Mouse (Mus musculus): ENCODE results near the gene Chchd5. TPM values are rescaled to one million over a fixed set of nuclear protein-coding genes. Genes with fewer than 3 reads are reported as not detected.

Chchd5 gene
- polyA plus RNA-seq, 1 experiment from 2014 or later, result 23.6 TPM

DNA sequence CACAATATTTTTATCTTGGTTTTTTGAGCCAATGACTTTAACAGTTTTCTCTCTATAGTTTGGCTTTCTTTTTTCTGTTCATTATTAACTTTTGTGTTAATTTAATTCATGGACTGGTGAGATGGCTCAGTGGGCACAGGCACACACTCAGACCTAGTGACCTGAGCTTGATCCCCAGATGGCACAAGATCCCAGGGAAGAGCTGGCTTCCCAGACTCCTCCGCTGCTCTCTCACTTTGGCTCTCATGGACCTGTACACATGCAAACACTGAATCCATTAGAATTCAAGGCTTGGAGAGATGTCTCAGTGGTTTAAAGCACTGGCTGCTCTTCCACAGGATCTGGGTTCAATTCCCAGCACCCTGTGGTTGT lies 13.1 kb upstream of the Chchd5 start:
- H3K9ac ChIP-seq (replicated peaks), result no peak overlapping the region
- no peaks in the 10 kb centered on the region for H3K27me3 ChIP-seq (replicated peaks)
- no peaks in the 10 kb centered on the region for H3K4me1 ChIP-seq
- ATAC-seq (ENCODE audit: low FRiP score), result no peak
- H3K36me3 ChIP-seq, result peaks cover 88% of the 10 kb centered on the region
- no peak overlapping the region for H3K4me3 ChIP-seq (replicated peaks)
- no peaks in the 10 kb centered on the region for H3K9me3 ChIP-seq (replicated peaks)
- H3K4me2 ChIP-seq, result no peak overlapping the region
- H3K27ac ChIP-seq (replicated peaks), result no peak overlapping the region
- 96% methylated on average over 1 of the region's 1 CpGs for WGBS

DNA sequence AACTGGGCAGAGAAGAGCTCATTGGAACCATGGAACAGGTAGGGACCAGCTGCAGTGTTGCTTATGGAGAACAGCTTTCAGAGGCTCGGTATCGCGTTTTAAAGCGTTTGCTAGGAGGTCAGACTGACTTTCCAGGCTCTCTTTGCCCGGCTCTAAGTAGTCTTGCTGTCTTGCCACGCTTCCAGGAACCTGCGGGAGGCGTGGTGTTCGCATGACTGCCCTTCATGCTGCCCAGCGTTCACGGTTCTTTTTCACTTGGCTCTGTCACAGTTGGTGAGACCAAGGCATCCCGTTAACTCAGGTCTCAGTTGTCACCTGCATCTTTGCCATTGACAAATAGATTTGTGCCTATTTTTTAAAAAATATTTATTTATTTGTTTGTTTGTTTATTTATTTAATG lies 11.4 kb upstream of the Chchd5 start:
- no peak overlapping the region for H3K4me2 ChIP-seq
- WGBS, result 96% methylated on average over 12 of the region's 12 CpGs
- no peak overlapping the region for H3K27ac ChIP-seq (replicated peaks)
- H3K9ac ChIP-seq (replicated peaks), result no peak overlapping the region
- H3K4me1 ChIP-seq, result no peaks in the 10 kb centered on the region
- ATAC-seq (ENCODE audit: low FRiP score), result no peak
- no peaks in the 10 kb centered on the region for H3K9me3 ChIP-seq (replicated peaks)
- H3K36me3 ChIP-seq, result peaks cover 91% of the 10 kb centered on the region
- H3K27me3 ChIP-seq (replicated peaks), result no peaks in the 10 kb centered on the region
- H3K4me3 ChIP-seq (replicated peaks), result no peak overlapping the region

DNA sequence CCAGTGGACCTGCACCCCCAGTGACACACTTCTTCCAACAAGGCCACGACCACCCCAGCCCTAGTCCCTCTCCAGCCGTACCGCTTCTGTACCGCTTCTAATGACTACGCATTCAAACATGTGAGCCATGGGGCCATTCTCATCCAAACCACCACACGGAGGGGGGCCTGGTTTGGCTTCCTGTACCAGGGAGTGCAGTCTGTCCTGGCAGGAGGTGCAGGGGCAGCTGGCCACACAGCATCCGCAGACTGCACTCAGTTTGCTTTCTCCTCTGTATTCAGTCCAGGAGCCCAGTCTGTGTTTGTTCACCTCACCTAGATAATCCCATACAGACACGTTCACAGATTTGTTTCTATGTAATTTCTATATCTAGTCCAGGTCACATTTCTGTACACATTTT lies 7.5 kb upstream of the Chchd5 start:
- no peak overlapping the region for H3K4me3 ChIP-seq (replicated peaks)
- H3K4me2 ChIP-seq, result no peak overlapping the region
- no peak for ATAC-seq (ENCODE audit: low FRiP score)
- no peak overlapping the region for H3K9ac ChIP-seq (replicated peaks)
- no peaks in the 10 kb centered on the region for H3K27me3 ChIP-seq (replicated peaks)
- 95% methylated on average over 8 of the region's 8 CpGs for WGBS
- no peaks in the 10 kb centered on the region for H3K9me3 ChIP-seq (replicated peaks)
- H3K4me1 ChIP-seq, result no peaks in the 10 kb centered on the region
- H3K36me3 ChIP-seq, result peaks cover 87% of the 10 kb centered on the region
- H3K27ac ChIP-seq (replicated peaks), result no peak overlapping the region

DNA sequence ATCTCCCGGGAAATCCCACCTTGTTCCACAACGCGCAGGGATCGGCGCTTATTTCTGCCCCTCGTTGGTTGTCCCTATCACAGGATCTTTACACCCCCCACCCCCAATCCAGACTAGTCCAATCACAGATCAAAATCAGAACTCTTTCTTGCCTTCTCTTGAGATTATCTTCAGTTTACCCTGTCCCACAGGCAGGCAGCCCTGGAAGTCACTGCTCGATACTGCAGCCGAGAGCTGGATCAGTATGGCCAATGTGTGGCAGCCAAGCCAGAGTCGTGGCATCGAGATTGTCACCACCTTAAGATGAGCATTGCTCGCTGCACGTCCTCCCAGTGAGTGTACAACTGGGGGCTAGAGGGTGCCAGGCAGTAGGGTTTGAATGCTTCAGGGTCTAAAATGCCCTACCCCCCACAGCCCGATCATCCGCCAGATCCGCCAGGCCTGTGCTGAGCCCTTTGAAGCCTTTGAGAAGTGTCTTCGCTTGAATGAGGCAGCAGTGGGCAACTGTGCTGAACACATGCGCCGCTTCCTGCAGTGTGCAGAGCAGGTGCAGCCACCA lies 566 bp downstream of the Chchd5 start:
- no peaks in the 10 kb centered on the region for H3K27me3 ChIP-seq (replicated peaks)
- peaks cover 17% of the 10 kb centered on the region for H3K4me1 ChIP-seq
- peak overlapping the region; percentile 84 for H3K4me2 ChIP-seq
- peak overlapping the region; percentile 62 for H3K4me3 ChIP-seq (replicated peaks)
- 31% methylated on average over 18 of the region's 18 CpGs for WGBS
- peaks cover 6% of the 10 kb centered on the region; the same call in 1 of the 2 replicates for H3K9me3 ChIP-seq (replicated peaks)
- H3K9ac ChIP-seq (replicated peaks), result peak overlapping the region; percentile 68
- peak overlapping the region; percentile 90 for H3K27ac ChIP-seq (replicated peaks)
- H3K36me3 ChIP-seq, result peaks cover 45% of the 10 kb centered on the region
- ATAC-seq (ENCODE audit: low FRiP score), result peak; percentile 55

DNA sequence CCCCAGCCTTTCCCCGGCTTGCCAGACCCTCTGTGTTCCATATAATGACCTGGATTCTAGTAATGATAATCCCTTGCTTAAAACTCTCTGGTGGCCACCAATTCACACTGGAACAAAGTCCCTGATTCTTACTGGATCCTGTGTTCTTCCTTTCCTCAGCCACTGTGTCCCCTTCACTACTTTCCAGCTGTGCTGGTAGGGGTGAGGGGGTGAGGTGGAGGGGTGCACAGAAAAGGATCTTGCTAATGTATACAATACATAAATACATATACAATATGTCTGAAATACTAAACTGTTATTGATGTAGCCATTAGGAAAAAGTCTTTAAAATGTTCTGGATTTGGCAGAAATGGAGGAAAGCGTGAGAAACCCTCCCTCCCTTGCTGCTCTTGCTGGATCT lies 1.3 kb downstream of the Chchd5 start:
- peak overlapping the region; percentile 68; the same call in 1 of the 2 replicates for H3K9ac ChIP-seq (replicated peaks)
- H3K36me3 ChIP-seq, result peaks cover 38% of the 10 kb centered on the region
- H3K4me3 ChIP-seq (replicated peaks), result peak overlapping the region; percentile 62
- H3K4me2 ChIP-seq, result peak overlapping the region; percentile 84
- H3K27me3 ChIP-seq (replicated peaks), result no peaks in the 10 kb centered on the region
- peaks cover 6% of the 10 kb centered on the region; the same call in 1 of the 2 replicates for H3K9me3 ChIP-seq (replicated peaks)
- no peak for ATAC-seq (ENCODE audit: low FRiP score)
- H3K27ac ChIP-seq (replicated peaks), result peak overlapping the region; percentile 90; the same call in 1 of the 2 replicates
- peaks cover 17% of the 10 kb centered on the region for H3K4me1 ChIP-seq
- WGBS, result 97% methylated on average over 2 of the region's 2 CpGs

DNA sequence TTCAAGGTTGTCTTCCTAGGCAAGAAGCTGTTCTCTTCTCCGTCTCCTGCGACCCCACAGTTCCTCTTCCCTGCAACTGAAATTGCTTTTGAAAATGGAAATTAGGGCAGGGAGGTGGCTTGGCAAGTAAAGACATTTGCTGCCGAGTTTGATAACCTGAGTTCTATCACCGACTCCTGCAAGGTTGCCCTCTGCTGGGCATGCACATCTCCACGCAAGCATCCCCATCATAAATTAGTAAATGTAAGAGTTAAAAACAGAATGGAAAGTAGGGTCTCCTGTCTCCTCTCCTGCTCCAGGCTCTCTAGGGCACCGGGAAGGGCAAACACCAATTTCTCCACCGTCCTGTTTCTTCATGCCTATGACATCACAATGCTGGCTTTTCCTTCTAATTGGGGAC lies 2.7 kb downstream of the Chchd5 start:
- no peak for ATAC-seq (ENCODE audit: low FRiP score)
- H3K27me3 ChIP-seq (replicated peaks), result no peaks in the 10 kb centered on the region
- WGBS, result 93% methylated on average over 7 of the region's 7 CpGs

DNA sequence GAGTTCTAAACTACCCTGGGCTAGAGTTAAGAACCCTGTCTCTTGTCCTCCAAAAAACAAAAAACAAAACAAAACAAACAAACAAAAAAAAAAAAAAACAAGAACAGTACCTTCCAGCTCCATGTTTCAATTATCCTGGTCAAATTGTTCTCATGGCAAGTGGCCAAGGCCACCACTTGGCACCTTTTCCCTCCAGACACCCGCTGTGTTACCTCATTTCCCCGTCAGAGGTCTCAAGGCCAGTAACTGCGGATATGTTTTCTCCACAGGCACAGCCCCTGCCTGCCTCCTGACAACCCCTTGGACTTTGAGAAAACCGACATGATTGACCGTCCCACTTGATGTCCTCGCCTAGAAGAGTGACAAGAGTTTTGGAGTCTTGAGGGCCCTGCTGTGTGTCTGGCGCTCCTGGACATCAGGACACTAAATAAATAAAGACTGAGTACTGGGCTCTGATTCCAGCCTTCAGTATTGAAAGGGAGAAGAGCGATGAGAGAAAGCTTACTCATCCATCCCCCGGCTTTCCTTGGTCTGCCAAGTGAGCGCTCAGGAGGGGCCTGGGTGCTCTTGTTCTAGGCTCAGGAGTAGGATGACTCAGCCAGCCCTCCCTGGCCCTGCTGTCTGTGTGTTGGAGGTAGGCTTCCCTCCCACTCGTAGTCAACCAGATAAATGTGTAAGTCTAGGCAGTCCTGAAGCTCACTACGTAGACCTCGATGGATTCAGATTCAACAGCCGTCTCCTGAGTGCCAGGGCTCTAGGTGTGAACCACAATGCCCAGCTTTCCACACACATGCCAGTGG lies 3.7 kb downstream of the Chchd5 start:
- H3K4me3 ChIP-seq (replicated peaks), result no peak overlapping the region
- H3K9me3 ChIP-seq (replicated peaks), result peaks cover 6% of the 10 kb centered on the region; the same call in 1 of the 2 replicates
- peaks cover 17% of the 10 kb centered on the region for H3K4me1 ChIP-seq
- peaks cover 20% of the 10 kb centered on the region for H3K36me3 ChIP-seq
- 97% methylated on average over 14 of the region's 14 CpGs for WGBS
- no peak overlapping the region for H3K27ac ChIP-seq (replicated peaks)
- no peaks in the 10 kb centered on the region for H3K27me3 ChIP-seq (replicated peaks)
- no peak overlapping the region for H3K4me2 ChIP-seq
- no peak overlapping the region for H3K9ac ChIP-seq (replicated peaks)
- ATAC-seq (ENCODE audit: low FRiP score), result no peak

More for the DNA sequence above, 2.7 kb downstream of the Chchd5 start:
- Histone ChIP-seq H3K4me1 (peaks cover 17% of the 10 kb centered on the region), H3K36me3 (peaks cover 25% of the 10 kb centered on the region), H3K4me3 (replicated peaks) (no peak overlapping the region), H3K4me2 (no peak overlapping the region), H3K9me3 (replicated peaks) (peaks cover 6% of the 10 kb centered on the region; the same call in 1 of the 2 replicates), H3K9ac (replicated peaks) (no peak overlapping the region), H3K27ac (replicated peaks) (no peak overlapping the region)

DNA sequence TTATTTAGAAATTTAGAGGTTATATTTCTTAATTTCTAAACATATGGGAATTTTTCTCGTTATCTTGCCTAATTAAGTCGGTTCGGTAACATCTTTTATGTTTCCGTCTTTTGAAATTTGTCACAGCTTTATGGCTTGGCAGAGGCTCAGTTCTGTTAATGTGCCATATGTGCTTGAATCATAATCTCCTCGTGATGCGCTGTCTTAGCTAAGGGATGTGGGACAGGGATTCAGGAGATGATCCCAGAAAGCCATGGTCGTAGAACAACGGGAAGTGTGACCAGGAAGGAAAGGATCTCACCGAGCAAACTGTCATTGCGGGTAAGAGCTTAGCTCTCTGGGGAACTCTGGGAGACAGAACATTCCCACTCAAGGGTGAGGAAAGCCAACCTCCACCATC lies 10.4 kb downstream of the Chchd5 start:
- H3K4me3 ChIP-seq (replicated peaks), result no peak overlapping the region
- 71% methylated on average over 10 of the region's 10 CpGs for WGBS
- no peak overlapping the region for H3K4me2 ChIP-seq
- ATAC-seq (ENCODE audit: low FRiP score), result no peak
- peak overlapping the region; percentile 49; the same call in 1 of the 2 replicates for H3K27ac ChIP-seq (replicated peaks)
- no peaks in the 10 kb centered on the region for H3K9me3 ChIP-seq (replicated peaks)
- H3K27me3 ChIP-seq (replicated peaks), result no peaks in the 10 kb centered on the region
- no peak overlapping the region for H3K9ac ChIP-seq (replicated peaks)
- H3K36me3 ChIP-seq, result no peaks in the 10 kb centered on the region
- no peaks in the 10 kb centered on the region for H3K4me1 ChIP-seq

DNA sequence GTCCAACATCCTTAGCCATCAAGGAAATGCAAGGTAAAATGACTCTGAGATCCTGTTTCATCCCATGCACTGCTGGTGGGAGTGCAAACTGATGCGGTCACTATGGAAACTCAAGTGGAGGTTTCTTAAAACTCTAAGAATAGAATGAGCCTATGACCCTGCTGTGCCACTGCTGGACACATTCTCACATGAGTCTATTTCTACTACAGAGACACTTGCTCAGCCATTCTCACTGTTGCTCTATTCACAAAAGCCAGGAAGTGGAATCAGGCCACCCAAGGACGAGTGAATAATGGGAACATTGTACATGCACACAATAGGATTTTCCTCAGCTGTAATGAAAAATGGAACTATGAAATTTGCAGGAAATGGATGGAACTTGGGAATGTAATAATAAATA lies 19.3 kb downstream of the Chchd5 start:
- 33% methylated on average over 2 of the region's 2 CpGs for WGBS
- no peak overlapping the region for H3K9ac ChIP-seq (replicated peaks)
- no peaks in the 10 kb centered on the region for H3K36me3 ChIP-seq
- no peaks in the 10 kb centered on the region for H3K9me3 ChIP-seq (replicated peaks)
- H3K27ac ChIP-seq (replicated peaks), result no peak overlapping the region
- no peaks in the 10 kb centered on the region for H3K4me1 ChIP-seq
- no peaks in the 10 kb centered on the region for H3K27me3 ChIP-seq (replicated peaks)
- no peak overlapping the region for H3K4me3 ChIP-seq (replicated peaks)
- no peak for ATAC-seq (ENCODE audit: low FRiP score)
- no peak overlapping the region for H3K4me2 ChIP-seq

DNA sequence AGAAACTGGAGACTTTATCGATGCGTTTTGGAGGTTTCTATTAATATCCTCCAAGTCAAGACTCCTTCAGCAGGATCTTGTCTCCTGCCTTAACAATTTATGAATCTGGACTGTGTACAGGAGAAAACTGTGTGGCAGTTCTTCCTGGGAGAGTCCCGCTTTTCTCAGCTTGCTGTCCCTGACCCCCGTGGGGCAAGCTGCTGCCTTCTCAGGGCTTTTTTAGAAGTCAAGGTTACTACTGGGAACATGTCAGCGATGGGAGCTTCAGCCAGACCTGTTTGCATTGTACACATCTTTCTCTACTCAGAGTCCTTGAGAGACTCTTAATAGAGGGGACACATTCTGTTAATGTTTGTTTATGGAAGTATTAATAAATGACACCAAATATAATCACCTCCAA lies 20.9 kb downstream of the Chchd5 start:
- H3K27ac ChIP-seq (replicated peaks), result no peak overlapping the region
- no peak overlapping the region for H3K4me2 ChIP-seq
- no peaks in the 10 kb centered on the region for H3K9me3 ChIP-seq (replicated peaks)
- no peak for ATAC-seq (ENCODE audit: low FRiP score)
- no peaks in the 10 kb centered on the region for H3K4me1 ChIP-seq
- WGBS, result 86% methylated on average over 5 of the region's 5 CpGs
- H3K27me3 ChIP-seq (replicated peaks), result no peaks in the 10 kb centered on the region
- H3K4me3 ChIP-seq (replicated peaks), result no peak overlapping the region
- H3K36me3 ChIP-seq, result no peaks in the 10 kb centered on the region
- no peak overlapping the region for H3K9ac ChIP-seq (replicated peaks)

DNA sequence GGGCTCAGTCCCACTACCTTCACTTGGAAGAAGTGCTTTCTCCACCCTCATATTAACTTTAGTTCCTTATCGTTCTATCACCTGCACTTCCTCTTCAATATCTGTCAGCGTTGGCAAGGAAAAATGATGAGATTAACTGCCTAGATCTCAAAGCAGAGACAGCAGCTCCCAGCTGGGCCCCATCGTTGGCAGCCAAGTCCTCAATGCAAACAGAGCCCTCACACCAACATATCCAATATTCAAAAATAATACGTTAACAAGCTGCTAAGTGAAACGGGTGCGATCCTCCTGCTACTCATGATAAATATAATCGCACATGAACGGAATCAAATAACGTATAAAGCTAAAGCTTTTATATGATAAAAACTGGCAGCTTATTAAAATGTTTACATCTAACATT lies 21.6 kb downstream of the Chchd5 start:
- WGBS, result 91% methylated on average over 9 of the region's 9 CpGs
- no peaks in the 10 kb centered on the region for H3K9me3 ChIP-seq (replicated peaks)
- no peak overlapping the region for H3K4me2 ChIP-seq
- H3K9ac ChIP-seq (replicated peaks), result no peak overlapping the region
- H3K27me3 ChIP-seq (replicated peaks), result no peaks in the 10 kb centered on the region
- no peak overlapping the region for H3K27ac ChIP-seq (replicated peaks)
- H3K4me1 ChIP-seq, result no peaks in the 10 kb centered on the region
- no peak for ATAC-seq (ENCODE audit: low FRiP score)
- no peaks in the 10 kb centered on the region for H3K36me3 ChIP-seq
- H3K4me3 ChIP-seq (replicated peaks), result no peak overlapping the region

DNA sequence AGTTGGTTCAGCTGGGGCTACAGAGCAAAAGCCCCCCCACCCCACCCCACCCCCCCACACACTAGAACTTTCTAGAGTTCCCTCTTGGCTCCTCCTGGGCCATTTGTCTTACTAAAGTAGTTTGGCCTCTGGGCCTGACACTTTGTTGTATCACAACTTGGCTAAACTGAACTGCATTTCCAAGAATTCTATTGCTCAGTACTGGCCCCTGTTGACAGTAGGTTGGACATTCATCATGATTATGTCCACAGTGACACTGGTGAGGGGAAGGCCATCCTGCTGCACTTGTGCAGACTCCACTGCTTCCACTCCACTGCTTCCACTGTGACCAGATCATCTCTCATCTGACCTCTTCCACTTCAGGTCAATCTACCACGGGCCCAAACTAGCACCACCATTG lies 23.3 kb downstream of the Chchd5 start:
- 81% methylated on average over 1 of the region's 1 CpGs for WGBS
- Histone ChIP-seq H3K36me3 (no peaks in the 10 kb centered on the region), H3K27ac (replicated peaks) (no peak overlapping the region), H3K4me1 (no peaks in the 10 kb centered on the region), H3K9me3 (replicated peaks) (no peaks in the 10 kb centered on the region), H3K27me3 (replicated peaks) (no peaks in the 10 kb centered on the region), H3K4me3 (replicated peaks) (no peak overlapping the region), H3K9ac (replicated peaks) (no peak overlapping the region), H3K4me2 (no peak overlapping the region)
- no peak for ATAC-seq (ENCODE audit: low FRiP score)

All from neural tube, embryonic 15.5 days (tissue).